Mouse (Mus musculus) lung, embryonic 16.5 days (tissue): ENCODE measurements around the gene Cdc42bpa. TPM values are rescaled to one million over a fixed set of nuclear protein-coding genes. Genes with fewer than 3 reads are reported as not detected.

ENCODE experiments used
- ATAC-seq: fragments of 200-750 bp; cut with Nextera tagmentation; 2 replicates; pipeline ENCODE4 v1.8.0; 2017; ENCODE audit warnings: low read depth, mild to moderate bottlenecking, moderate library complexity
- H3K27ac ChIP-seq: fragments of 300-500 bp; sonication (generic); 2 replicates; pipeline ENCODE4 v1.5.1; 2014; ENCODE audit warnings: mild to moderate bottlenecking, control low read depth, low read length
- H3K27me3 ChIP-seq: fragments of 300-500 bp; sonication (generic); 2 replicates; pipeline ENCODE4 v1.6.1; 2014; ENCODE audit warnings: low read depth, low read length, mixed read lengths; ENCODE audit not compliant: control insufficient read depth, insufficient read depth
- H3K36me3 ChIP-seq: fragments of 300-500 bp; sonication (generic); 2 replicates; pipeline ENCODE4 v1.6.1; 2014; ENCODE audit warnings: low read length; ENCODE audit not compliant: control insufficient read depth, insufficient read depth
- H3K4me1 ChIP-seq: fragments of 300-500 bp; sonication (generic); replicated peaks from 2 replicates; pipeline ENCODE4 v1.6.1; 2014; ENCODE audit warnings: low read length, mixed read lengths; ENCODE audit not compliant: control insufficient read depth, insufficient read depth
- H3K4me2 ChIP-seq: fragments of 300-500 bp; sonication (generic); 2 replicates; pipeline ENCODE4 v1.6.1; 2014; ENCODE audit warnings: low read depth, low read length, control low read depth
- H3K4me3 ChIP-seq: fragments of 300-500 bp; sonication (generic); 2 replicates; pipeline ENCODE4 v1.5.1; 2014; ENCODE audit warnings: mild to moderate bottlenecking, low read length, control low read depth
- H3K9ac ChIP-seq: fragments of 300-500 bp; sonication (generic); 2 replicates; pipeline ENCODE4 v1.6.1; 2014; ENCODE audit warnings: low read length, control low read depth
- H3K9me3 ChIP-seq: fragments of 300-500 bp; sonication (generic); 2 replicates; pipeline ENCODE4 v1.6.1; 2016; ENCODE audit warnings: low read length; ENCODE audit not compliant: control insufficient read depth
- WGBS: fragments of 180-500 bp; shearing (Covaris S2); extraction: QIAGEN DNeasy Blood & Tissue Kit; methylation state at CpG from one replicate; pipeline ENCODE4 v1.1.7; 2014; 5-methylcytosine and 5-hydroxymethylcytosine counted together
- polyA plus RNA-seq: library from polyadenylated mRNA; unstranded; fragments of >200 nt; fragmentation: Nextera tagmentation; extraction: Ambion mirVana; gene quantifications from 2 replicates; pipeline ENCODE4 v1.2.1, GENCODE M21; 2015

The Cdc42bpa gene
- polyA plus RNA-seq, 1 experiment from 2014 or later = 13.7 TPM

GRCm38 (mm10) chr1:180131402-180131801 is 171.1 kb downstream of the Cdc42bpa start:
- H3K4me3 ChIP-seq = no peak overlapping the region
- no peaks in the 10 kb centered on the region for H3K9me3 ChIP-seq
- no peaks in the 10 kb centered on the region for H3K4me1 ChIP-seq
- no peak overlapping the region for H3K4me2 ChIP-seq
- ATAC-seq = no peak
- 49% methylated on average over 3 of the region's 3 CpGs for WGBS
- H3K27ac ChIP-seq = no peak overlapping the region
- no peaks in the 10 kb centered on the region for H3K27me3 ChIP-seq
- H3K36me3 ChIP-seq = no peaks in the 10 kb centered on the region; the same call in 1 of the 2 replicates
- H3K9ac ChIP-seq = no peak overlapping the region

DNA sequence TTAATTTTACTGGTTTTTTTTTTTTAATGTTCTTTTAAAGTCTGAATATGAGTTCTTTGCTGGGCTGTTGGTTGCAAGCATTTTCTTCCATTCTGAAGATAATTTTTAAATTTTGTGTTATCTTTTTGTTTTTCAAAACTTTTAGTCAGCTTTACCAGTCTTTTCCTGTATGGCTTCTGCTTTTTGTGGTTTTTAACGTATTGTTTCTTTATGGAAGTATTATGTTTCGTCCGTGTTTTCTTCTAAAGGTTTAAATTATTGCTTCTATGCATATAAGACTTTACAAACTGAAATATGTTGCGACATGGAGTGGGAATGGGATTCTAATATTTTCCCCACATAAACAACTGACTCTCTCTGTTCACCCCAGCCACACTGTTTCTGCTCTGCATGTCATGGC is 171.9 kb downstream of the Cdc42bpa start:
- Histone ChIP-seq H3K9me3 (no peaks in the 10 kb centered on the region), H3K4me3 (no peak overlapping the region), H3K4me1 (no peaks in the 10 kb centered on the region), H3K36me3 (peaks cover 3% of the 10 kb centered on the region; the same call in 1 of the 2 replicates), H3K4me2 (no peak overlapping the region), H3K27me3 (no peaks in the 10 kb centered on the region), H3K27ac (no peak overlapping the region), H3K9ac (no peak overlapping the region)
- ATAC-seq = no peak
- 89% methylated on average over 4 of the region's 4 CpGs for WGBS

- Histone ChIP-seq H3K9me3 (no peaks in the 10 kb centered on the region), H3K27me3 (no peaks in the 10 kb centered on the region), H3K27ac (no peak overlapping the region), H3K4me2 (no peak overlapping the region), H3K4me3 (no peak overlapping the region), H3K4me1 (no peaks in the 10 kb centered on the region), H3K36me3 (peaks cover 6% of the 10 kb centered on the region; the same call in 1 of the 2 replicates), H3K9ac (no peak overlapping the region)
- ATAC-seq = no peak
- WGBS = 86% methylated on average over 4 of the region's 4 CpGs
Observed at GRCm38 (mm10) chr1:180139158-180139557, 178.9 kb downstream of the Cdc42bpa start.

GRCm38 (mm10) chr1:180140970-180141369 is 180.7 kb downstream of the Cdc42bpa start:
- 96% methylated on average over 2 of the region's 2 CpGs for WGBS
- Histone ChIP-seq H3K36me3 (peaks cover 12% of the 10 kb centered on the region), H3K27me3 (no peaks in the 10 kb centered on the region), H3K27ac (no peak overlapping the region), H3K9me3 (no peaks in the 10 kb centered on the region), H3K4me2 (no peak overlapping the region), H3K9ac (no peak overlapping the region), H3K4me3 (no peak overlapping the region), H3K4me1 (no peaks in the 10 kb centered on the region)
- ATAC-seq = no peak

DNA sequence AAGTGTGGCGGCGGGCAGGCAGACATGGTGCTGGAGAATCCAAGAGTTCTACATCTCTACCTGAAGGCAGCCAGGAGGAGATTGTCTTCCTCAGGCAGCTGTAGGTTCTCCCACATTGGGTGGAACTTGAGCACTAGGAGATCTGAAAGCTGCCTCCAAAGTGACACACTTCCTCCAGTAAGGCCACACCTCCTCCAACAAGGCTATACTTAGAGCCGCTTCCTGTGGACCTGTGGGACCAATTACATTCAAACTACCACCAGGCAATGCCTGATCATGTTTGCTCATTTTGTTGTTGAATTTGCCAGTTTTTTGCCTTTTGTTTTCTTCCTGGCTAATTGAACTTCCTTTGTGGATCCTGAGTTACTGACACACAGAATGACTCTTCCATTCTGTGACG is 187.8 kb downstream of the Cdc42bpa start:
- no peak overlapping the region for H3K27ac ChIP-seq
- H3K4me3 ChIP-seq = no peak overlapping the region
- no peak overlapping the region for H3K9ac ChIP-seq
- no peak overlapping the region for H3K4me2 ChIP-seq
- WGBS = 82% methylated on average over 4 of the region's 4 CpGs
- no peak for ATAC-seq
- no peaks in the 10 kb centered on the region for H3K27me3 ChIP-seq
- H3K36me3 ChIP-seq = peaks cover 18% of the 10 kb centered on the region
- no peaks in the 10 kb centered on the region for H3K9me3 ChIP-seq
- H3K4me1 ChIP-seq = no peaks in the 10 kb centered on the region

DNA sequence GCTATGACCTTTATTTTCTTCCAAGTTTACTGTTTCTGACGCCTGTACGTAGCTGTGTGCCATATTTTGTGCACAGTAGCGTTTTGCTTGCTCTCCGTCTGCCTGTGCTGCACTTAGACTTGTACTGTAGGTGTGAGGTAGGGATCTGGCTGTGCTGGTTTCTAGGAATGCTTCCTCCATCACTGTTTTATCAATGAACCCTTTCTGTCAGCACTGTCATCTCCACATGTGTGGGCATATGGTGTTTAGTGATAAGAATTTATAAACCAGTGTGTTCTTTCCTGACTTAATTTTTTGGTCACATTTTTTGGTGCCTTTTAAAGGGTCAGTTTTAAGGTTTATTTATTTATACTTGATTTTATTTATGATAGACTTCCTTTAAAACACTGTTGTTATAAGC is 188.3 kb downstream of the Cdc42bpa start:
- no peak overlapping the region for H3K4me2 ChIP-seq
- ATAC-seq = no peak
- 81% methylated on average over 4 of the region's 4 CpGs for WGBS
- H3K4me3 ChIP-seq = no peak overlapping the region
- H3K9ac ChIP-seq = no peak overlapping the region
- H3K27me3 ChIP-seq = no peaks in the 10 kb centered on the region
- no peaks in the 10 kb centered on the region for H3K9me3 ChIP-seq
- no peak overlapping the region for H3K27ac ChIP-seq
- peaks cover 18% of the 10 kb centered on the region for H3K36me3 ChIP-seq
- no peaks in the 10 kb centered on the region for H3K4me1 ChIP-seq

GRCm38 (mm10) chr1:180151191-180151590 is 190.9 kb downstream of the Cdc42bpa start:
- Histone ChIP-seq H3K4me1 (no peaks in the 10 kb centered on the region), H3K9me3 (no peaks in the 10 kb centered on the region), H3K4me3 (no peak overlapping the region), H3K27ac (no peak overlapping the region), H3K27me3 (no peaks in the 10 kb centered on the region), H3K4me2 (no peak overlapping the region), H3K9ac (no peak overlapping the region), H3K36me3 (peaks cover 12% of the 10 kb centered on the region; the same call in 1 of the 2 replicates)
- ATAC-seq = no peak
- 69% methylated on average over 8 of the region's 8 CpGs for WGBS

DNA sequence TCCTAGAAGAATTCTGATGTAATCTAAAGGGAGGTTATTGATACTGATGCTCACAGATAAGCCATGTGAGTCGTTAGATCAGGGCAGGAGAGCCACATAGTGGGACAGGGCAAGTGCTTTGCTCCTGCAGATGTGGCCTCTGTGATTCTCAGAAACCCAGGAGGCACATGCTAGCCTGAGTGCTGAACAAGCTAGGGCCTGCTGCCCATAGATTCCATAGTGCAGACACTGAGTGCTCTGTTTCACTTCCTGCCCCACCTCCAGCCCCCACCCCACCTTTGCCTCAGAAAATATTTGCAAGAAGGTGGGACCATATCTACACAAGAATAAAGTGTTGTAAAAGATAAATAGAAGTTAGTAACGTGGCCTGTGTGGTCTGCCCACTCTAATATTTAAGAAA is 198.4 kb downstream of the Cdc42bpa start:
- H3K4me3 ChIP-seq = no peak overlapping the region
- ATAC-seq = peak; percentile 45; the same call in 1 of the 2 replicates
- peaks cover 7% of the 10 kb centered on the region; the same call in 1 of the 2 replicates for H3K36me3 ChIP-seq
- WGBS = 36% methylated on average over 2 of the region's 2 CpGs
- no peaks in the 10 kb centered on the region for H3K4me1 ChIP-seq
- no peaks in the 10 kb centered on the region for H3K9me3 ChIP-seq
- H3K27ac ChIP-seq = no peak overlapping the region
- no peaks in the 10 kb centered on the region for H3K27me3 ChIP-seq
- H3K9ac ChIP-seq = no peak overlapping the region
- H3K4me2 ChIP-seq = no peak overlapping the region

DNA sequence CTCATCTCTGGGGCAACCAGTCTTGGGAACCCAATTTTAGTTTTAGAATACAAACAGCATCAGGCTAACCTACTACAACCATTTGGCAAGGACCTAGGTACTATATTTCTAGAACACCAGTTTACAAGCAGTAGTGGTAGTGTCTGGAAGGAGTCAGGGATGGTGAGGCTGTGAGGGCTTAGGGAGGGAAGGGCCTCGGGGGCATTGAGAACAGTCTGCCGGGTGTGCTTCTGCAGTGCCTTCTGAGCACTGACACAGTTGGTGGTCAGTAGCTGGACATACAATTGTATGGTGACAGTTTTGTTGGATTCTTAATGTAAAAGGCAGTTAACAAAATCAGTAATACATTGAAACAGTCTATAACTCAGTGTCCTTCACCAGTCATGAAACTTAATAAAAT is 200.3 kb downstream of the Cdc42bpa start:
- no peak overlapping the region for H3K9ac ChIP-seq
- no peaks in the 10 kb centered on the region for H3K27me3 ChIP-seq
- H3K4me3 ChIP-seq = no peak overlapping the region
- H3K27ac ChIP-seq = no peak overlapping the region
- peaks cover 7% of the 10 kb centered on the region; the same call in 1 of the 2 replicates for H3K36me3 ChIP-seq
- H3K9me3 ChIP-seq = no peaks in the 10 kb centered on the region
- no peak for ATAC-seq
- H3K4me2 ChIP-seq = no peak overlapping the region
- no peaks in the 10 kb centered on the region for H3K4me1 ChIP-seq
- 85% methylated on average over 2 of the region's 2 CpGs for WGBS

GRCm38 (mm10) chr1:180161160-180161559 is 200.9 kb downstream of the Cdc42bpa start:
- H3K9me3 ChIP-seq = no peaks in the 10 kb centered on the region
- no peak overlapping the region for H3K4me2 ChIP-seq
- no peak overlapping the region for H3K9ac ChIP-seq
- ATAC-seq = no peak
- H3K4me3 ChIP-seq = no peak overlapping the region
- no peaks in the 10 kb centered on the region for H3K27me3 ChIP-seq
- H3K4me1 ChIP-seq = no peaks in the 10 kb centered on the region
- no peak overlapping the region for H3K27ac ChIP-seq
- WGBS = 85% methylated on average over 3 of the region's 3 CpGs
- peaks cover 7% of the 10 kb centered on the region for H3K36me3 ChIP-seq
